Mouse (Mus musculus): ENCODE results near the gene Plekha6.

Plekha6 gene

DNA sequence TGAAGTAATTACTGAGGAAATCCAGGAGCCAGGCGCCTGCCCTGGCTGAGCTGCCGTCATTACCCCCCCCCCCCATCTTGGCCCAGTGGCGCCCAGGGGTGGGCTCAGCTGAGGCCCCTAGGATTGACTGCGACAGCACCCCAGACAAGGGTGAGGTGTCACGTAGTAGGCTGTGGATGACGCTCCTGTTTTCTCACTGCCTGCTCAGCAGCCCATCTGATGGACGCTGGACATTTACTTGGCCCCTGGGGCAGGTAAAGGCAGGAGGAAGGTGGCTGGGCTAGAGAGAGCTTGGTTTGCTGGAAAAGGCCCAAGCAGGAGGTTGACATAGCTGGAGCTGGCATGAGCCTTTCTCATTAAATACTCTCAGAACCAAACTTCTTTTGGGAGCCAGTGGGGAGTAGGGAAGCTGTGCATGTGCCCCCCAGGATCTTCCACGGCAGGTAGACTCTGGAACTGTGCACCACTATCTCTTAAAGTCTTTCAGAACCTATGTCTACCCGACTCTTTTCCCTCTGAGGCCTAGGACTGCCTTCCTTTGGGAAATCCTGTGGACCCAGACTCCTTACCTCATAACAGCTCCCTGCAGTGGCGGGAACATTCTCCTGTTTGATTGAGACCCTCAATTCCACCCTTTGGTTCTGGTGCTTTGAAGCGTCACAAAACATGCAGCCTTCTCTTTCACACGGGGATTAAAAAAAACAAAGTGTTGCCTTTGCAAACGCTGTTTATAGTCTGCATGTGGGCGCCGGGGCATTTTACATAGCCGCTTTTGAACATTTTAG lies 19.3 kb downstream of the Plekha6 start:
- no peak for DNase-seq

- DNase-seq, result no peak
Observed at GRCm38 (mm10) chr1:133187948-133188680, 24.1 kb downstream of the Plekha6 start.

DNA sequence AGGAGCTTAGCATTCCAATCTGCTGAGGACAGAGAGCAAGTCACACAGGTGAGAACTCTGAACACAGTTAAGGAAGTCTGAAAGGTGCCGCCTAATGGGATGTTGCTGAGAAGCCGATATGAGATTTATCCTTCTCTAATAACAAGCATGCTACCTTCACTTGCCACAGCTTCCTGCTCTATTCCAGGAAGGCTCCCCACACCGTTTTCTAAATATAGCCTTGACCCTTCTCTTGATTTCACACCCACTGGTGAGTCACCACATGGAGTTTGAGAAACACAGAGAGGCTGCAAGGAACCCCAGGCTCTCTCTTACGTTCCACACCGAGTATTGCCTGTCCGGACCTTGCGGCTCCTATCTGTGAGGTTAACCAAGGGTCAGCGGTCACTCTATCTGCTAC lies 24.7 kb downstream of the Plekha6 start:
- DNase-seq, result no peak

DNA sequence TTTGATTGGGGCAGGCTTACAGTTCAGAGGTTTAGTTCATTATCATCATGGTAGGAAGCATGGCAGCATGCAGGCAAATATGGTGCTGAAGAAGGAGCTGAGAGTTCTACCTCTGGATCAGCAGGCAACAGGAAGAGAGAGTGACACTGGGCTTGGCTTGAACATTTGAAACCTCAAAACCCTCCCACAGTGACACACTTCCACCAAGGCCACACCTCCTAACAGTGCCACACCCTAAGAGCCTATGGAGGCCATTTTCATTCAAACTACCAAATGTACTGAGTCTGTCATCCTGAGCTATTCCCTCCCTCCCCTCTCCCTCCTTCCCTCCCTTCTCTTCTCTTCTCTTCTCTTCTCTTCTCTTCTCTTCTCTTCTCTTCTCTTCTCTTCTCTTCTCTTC lies 25.5 kb downstream of the Plekha6 start:
- DNase-seq, result no peak

DNA sequence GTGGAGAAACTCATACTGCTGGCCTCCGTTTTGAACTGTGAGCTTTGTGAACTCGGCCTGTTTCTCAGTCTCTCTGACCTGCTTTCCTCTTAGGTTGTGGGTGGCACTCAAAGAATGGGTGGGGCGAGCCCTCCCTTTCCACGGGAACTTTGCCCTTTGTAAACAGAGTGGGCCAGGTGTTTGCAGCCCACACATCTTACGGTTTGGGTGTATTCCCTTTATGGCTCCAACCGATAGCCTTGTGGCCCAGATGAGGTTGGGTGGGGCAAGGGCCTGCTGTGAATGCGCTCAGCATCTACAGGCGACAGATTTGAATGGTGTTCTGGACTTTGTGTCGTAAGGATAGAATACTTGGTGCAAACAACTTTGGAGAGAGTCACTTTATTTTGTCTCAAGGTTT lies 26.5 kb downstream of the Plekha6 start:
- DNase-seq, result no peak

DNA sequence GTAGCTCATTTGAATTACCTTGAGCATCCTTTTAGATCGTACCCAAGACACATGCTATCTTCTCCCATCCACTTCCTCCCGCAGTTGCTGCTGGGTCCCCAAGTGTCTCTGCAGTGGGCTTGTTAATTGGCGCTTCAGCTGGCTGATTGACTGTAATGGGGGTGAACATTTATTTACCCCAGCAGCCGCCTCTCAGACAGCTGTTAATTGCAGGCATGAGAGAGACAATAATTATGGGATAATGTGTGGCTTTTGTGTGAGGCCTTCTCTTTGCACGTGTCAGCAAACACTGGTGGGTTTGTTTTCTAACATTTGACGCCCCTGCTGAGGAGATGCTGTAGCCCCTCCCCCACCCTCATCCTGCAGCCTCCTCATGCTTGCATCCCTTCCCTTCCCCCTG lies 32.2 kb downstream of the Plekha6 start:
- DNase-seq, result no peak

GRCm38 (mm10) chr1:133197266-133197665 lies 33.3 kb downstream of the Plekha6 start:
- DNase-seq, result no peak

DNA sequence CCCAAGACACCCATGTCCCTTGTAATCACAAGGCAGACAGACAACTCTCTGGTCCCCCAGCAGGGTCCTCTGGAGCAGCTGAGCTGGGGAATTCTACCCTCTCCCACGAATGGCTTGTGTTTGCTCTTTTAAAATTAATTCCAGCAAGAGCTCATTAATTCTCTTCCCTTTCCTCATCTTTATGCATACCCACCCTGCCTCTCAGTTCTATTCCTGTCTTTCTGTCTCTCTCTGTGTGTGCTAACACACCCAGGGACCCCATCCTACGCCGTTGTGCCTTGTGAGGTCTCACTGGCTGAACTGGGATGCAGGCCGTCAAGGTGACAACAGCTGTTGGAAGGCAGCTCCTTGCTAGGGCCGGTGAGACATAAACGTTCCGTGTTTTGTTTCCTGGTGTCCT lies 35.7 kb downstream of the Plekha6 start:
- no peak for DNase-seq

- no peak for DNase-seq
Observed at GRCm38 (mm10) chr1:133201499-133201898, 37.5 kb downstream of the Plekha6 start.

GRCm38 (mm10) chr1:133203701-133204100 lies 39.7 kb downstream of the Plekha6 start:
- DNase-seq, result no peak

DNA sequence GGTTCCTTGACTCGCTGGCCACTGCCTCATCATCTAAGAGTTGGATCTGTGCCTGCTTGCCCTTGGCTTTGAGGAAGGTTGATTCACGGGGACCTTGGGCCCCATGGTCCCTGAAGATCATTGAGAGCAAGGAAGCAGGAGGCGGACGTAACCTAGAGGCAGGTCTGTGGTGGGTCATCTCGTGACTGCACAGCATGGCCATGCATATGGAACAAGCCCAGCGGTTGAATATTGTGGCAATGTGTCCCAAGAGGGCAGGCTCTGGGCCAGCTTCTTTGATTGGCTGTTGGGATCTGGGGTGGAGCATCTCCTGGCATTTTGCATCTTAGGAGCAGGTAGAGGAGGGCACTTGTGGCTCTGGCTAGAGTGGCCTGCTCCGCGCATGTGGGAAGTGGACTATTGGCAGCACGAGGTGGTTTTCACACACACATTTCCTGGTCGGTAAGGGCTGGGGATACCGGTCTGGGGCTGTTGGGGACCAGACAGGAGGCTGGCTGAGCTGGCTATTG lies 40.4 kb downstream of the Plekha6 start:
- DNase-seq, result no peak

- no peak for DNase-seq
Observed at GRCm38 (mm10) chr1:133204985-133205384, 41.0 kb downstream of the Plekha6 start.

DNA sequence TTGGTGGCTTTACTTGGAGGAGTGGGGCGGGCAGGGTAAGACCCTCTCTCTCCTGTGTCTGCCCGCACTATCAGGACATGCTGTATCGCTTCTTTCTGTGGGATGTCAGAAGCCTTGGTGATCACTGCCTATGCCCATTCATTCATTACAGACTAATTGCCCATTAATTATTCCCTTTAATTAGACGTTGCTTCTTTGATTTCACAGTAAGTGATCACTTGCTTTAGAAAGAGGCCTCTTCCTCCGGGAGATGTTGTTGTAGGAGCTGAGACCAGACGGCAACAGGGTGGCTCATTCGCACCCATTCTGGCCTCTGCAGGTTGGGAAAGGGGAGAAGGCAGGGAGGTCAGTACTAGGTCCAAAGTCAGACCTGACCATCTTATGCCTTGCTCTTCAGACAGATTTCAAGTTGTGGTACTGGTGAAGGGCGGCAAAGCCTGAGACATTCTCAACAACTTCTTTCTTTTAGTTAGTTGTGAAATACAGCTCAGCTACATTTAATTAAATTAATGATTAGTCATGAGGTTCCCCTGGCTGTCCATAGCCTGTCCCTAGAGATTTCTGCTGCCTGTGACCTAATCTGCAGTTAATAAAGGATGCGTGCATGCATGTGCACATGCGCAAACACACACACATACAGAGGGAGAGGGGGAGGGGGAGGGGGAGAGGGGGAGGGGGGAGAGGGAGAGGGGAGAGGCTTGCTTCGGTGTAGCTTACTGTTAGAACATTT lies 44.2 kb downstream of the Plekha6 start:
- no peak for DNase-seq

- no peak for DNase-seq
Observed at GRCm38 (mm10) chr1:133209036-133209435, 45.0 kb downstream of the Plekha6 start.

DNA sequence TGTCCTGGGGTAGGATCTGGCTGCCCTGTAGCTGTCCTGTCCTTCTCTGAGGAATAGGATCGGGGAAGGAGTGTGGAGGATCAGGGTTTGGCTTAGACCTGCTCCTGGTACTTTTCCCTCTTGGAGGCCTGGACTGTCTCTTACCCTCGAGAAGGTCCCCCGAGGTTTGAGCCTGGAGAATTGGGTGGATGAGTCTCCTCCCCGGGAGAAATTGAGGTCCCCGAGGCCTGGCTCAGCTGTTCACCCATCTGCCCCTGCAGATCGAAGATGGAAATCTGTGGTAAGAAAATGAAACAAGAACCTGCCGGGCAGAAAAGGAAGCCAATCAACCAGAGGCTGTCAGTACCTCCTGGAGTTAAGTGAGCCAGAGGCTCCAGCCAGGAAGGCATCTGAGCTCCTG lies 45.5 kb downstream of the Plekha6 start:
- DNase-seq, result peak; percentile 12 to 27

- peak; percentile 39 to 42 for DNase-seq
Observed at GRCm38 (mm10) chr1:133209901-133210516, 46.0 kb downstream of the Plekha6 start.

DNA sequence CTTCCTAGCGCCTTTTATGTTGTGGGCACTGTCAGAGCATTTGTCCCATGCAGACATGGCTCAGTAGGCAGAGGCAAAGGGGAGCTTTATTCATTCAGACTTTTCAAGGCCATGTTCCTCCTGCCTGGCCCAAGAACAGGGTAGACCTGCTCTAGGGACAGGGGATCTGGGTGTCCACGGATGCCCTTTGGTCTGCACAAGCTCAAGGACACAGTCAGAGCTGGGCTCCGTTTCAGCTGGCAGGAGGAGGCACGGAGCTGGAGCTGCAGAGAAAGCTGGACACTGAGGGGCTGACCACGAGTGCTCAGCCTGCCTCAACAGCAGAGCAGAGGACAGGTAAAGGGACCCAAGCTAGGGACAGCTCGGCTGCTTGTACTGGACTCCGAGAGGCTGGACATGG lies 46.8 kb downstream of the Plekha6 start:
- DNase-seq, result peak in 1 of 2 experiments; percentile 35

GRCm38 (mm10) chr1:133212273-133212672 lies 48.3 kb downstream of the Plekha6 start:
- DNase-seq, result peak; percentile 20 to 45

DNA sequence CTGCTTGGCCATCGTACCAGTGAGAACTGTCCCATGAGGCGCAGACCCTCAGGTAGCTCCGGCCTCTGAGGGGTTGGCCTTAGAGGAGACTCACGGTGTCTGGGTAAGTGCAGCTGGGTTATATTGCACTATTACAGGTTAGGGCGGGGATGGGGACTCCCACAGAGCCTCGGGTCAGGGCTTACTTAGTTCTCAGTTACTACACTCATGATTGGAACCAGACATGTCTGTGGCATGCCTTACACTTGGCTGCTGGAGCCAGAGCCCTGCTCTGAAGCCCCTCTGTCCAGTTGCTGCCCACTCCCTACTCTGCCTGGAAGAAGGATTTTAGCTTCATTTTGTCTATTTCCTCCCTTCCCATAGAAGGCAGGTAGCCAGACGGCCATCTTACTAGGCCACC lies 49.1 kb downstream of the Plekha6 start:
- DNase-seq, result no peak

- DNase-seq, result no peak
Observed at GRCm38 (mm10) chr1:133213901-133214300, 49.9 kb downstream of the Plekha6 start.

DNA sequence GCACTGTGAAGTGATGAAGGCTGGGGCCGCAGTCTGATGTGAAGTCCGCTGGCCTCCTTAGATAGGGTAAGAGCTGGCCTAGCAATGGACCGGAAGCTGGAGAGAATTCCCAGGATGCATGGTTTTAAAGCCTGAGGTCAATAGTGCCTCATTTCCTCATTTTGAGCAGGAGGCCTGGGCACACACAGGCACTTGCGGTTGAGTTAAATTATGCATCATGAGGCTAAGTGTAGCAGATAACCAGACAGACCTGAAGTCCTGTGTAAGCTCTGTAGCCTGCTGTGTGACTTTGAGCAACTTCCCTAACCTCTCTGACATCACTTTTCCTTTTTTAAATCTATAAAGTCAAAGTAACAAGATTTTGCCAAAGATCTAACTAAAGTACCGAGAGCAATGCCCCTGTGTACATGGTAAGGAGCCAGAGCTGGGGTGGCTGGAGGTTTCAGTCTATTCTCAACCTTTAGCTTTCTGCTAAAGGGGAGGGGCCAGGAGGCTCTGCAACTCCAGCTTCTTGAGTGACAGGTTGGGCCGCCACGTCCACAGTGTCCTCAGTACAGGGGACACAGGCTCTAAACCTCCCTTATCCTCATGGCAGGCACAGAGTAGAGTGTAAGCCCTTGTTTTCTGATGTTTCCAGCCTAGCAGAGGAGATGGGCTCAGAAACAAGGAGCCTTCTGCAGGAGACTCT lies 50.8 kb downstream of the Plekha6 start:
- no peak for DNase-seq

DNA sequence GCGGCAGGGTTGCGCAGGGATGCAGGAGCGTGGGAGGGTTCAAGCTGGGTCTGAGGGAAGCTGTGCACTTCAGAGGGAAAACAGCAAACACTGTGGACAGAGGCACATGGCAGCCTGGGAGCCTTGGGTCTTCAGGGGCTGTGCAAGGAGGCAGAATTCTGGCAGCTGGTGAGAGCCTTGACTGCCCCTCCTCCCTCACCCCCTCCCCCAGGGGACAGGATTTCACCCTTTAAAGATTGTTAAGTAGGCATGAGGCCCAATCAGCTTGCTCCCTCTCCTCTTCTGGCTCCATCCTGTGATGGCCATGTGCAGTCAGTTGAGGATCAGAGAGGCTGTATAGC lies 51.3 kb downstream of the Plekha6 start:
- no peak for DNase-seq

- no peak for DNase-seq
Observed at GRCm38 (mm10) chr1:133215753-133216152, 51.7 kb downstream of the Plekha6 start.
